Mouse (Mus musculus): ENCODE measurements at regions not wholly inside any gene's neighbourhood (a gene's known extent, or its start where the extent isn't known, plus 50 kb on each side); places are given as distances from the start of the nearest gene placed in this dataset.

GRCm38 (mm10) chr11:86881710-86882109, 74.2 kb upstream of the Dhx40 start:
- in situ Hi-C loops (cut with MboI; ENCODE audit: low sequenced_read_pairs in 2 of 2, unreplicated experiment in 2 of 2), result no loop called here
- no peak overlapping the region for H3K27ac ChIP-seq (ENCODE audit: insufficient read depth, low read depth, low read length, poor library complexity, severe bottlenecking)
- TF ChIP-seq ZC3H11A (IDR thresholded peaks at IDR 0.05; ENCODE audit: borderline replicate concordance, low read depth, low read length) (no peak), CHD2 (IDR thresholded peaks at IDR 0.05; ENCODE audit: low read depth, low read length) (no peak), HCFC1 (IDR thresholded peaks at IDR 0.05; ENCODE audit: borderline replicate concordance, insufficient read depth, low read length) (no peak), ZNF384 (IDR thresholded peaks at IDR 0.05; ENCODE audit: low read depth, low read length) (no peak), MAFK (IDR thresholded peaks at IDR 0.05; ENCODE audit: insufficient read depth, low read depth, low read length) (no peak)

DNA sequence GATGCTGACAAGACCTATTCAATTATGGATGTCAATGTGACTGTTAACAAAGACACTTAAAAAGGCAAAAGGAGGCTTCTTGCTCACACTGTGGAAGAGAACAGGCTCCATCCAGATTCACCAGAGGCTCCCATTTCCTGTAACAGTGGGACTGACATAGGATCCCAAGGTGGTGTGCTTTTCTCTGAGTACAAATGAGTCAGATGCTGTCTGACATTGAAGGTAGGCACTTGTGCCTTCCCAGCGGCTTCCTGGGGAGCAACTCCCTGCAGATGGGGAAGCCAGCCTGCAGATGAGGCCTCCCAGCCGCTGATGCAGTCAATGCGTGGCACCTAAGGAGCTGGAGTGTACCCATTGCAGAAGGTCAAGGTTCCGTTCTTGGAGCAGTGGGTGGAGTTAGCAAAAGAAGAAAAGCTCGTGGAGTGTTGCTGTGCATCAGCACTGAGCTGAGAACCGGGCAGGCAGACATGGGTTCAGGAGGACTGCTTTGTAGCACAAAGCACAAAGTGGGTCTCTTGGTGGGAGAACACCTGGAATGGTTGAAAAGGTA, 71.9 kb upstream of the Dhx40 start:
- no peak overlapping the region for H3K9ac ChIP-seq (ENCODE audit: insufficient read depth, low read depth, low read length, poor library complexity, severe bottlenecking)
- no peaks in the 10 kb centered on the region for H3K9me3 ChIP-seq (ENCODE audit: control insufficient read depth, insufficient read depth, low read depth, low read length)
- DNase-seq (ENCODE audit: low read depth, low spot score), result no peak
- no peak overlapping the region for H3K27ac ChIP-seq (ENCODE audit: insufficient read depth, low read depth, low read length, poor library complexity, severe bottlenecking)
- H3K4me3 ChIP-seq (ENCODE audit: insufficient read depth in 1 of 2, low read depth in 1 of 2, low read length in 2 of 2, poor library complexity in 1 of 2, severe bottlenecking in 1 of 2), result no peak overlapping the region
- in situ Hi-C loops (cut with MboI; ENCODE audit: low sequenced_read_pairs in 2 of 2, unreplicated experiment in 2 of 2), result no loop called here
- H3K36me3 ChIP-seq (ENCODE audit: control insufficient read depth, insufficient read depth, low read length, poor library complexity, severe bottlenecking), result no peaks in the 10 kb centered on the region
- TF ChIP-seq CHD2 (IDR thresholded peaks at IDR 0.05; ENCODE audit: low read depth, low read length) (no peak), ZC3H11A (IDR thresholded peaks at IDR 0.05; ENCODE audit: borderline replicate concordance, low read depth, low read length) (no peak), MAFK (IDR thresholded peaks at IDR 0.05; ENCODE audit: insufficient read depth, low read depth, low read length) (no peak), HCFC1 (IDR thresholded peaks at IDR 0.05; ENCODE audit: borderline replicate concordance, insufficient read depth, low read length) (no peak), ZNF384 (IDR thresholded peaks at IDR 0.05; ENCODE audit: low read depth, low read length) (no peak)
- 0 out of 4 replicates have a peak, but pooled peaks cover 0 to 3% of the 10 kb centered on the region in 2 experiments for H3K4me1 ChIP-seq (ENCODE audit: control insufficient read depth in 2 of 2, insufficient read depth in 2 of 2, low read length in 2 of 2, poor library complexity in 1 of 2)

More at GRCm38 (mm10) chr11:86881710-86882109, 74.2 kb upstream of the Dhx40 start:
- no peaks in the 10 kb centered on the region for H3K36me3 ChIP-seq (ENCODE audit: control insufficient read depth, insufficient read depth, low read length, poor library complexity, severe bottlenecking)
- H3K9me3 ChIP-seq (ENCODE audit: control insufficient read depth, insufficient read depth, low read depth, low read length), result no peaks in the 10 kb centered on the region
- DNase-seq (ENCODE audit: low read depth, low spot score), result no peak
- no peak overlapping the region for H3K9ac ChIP-seq (ENCODE audit: insufficient read depth, low read depth, low read length, poor library complexity, severe bottlenecking)
- H3K4me3 ChIP-seq (ENCODE audit: insufficient read depth in 1 of 2, low read depth in 1 of 2, low read length in 2 of 2, poor library complexity in 1 of 2, severe bottlenecking in 1 of 2), result no peak overlapping the region
- H3K4me1 ChIP-seq (ENCODE audit: control insufficient read depth in 2 of 2, insufficient read depth in 2 of 2, low read length in 2 of 2, poor library complexity in 1 of 2), result 0 out of 4 replicates have a peak, but pooled peaks cover 0 to 3% of the 10 kb centered on the region in 2 experiments

DNA sequence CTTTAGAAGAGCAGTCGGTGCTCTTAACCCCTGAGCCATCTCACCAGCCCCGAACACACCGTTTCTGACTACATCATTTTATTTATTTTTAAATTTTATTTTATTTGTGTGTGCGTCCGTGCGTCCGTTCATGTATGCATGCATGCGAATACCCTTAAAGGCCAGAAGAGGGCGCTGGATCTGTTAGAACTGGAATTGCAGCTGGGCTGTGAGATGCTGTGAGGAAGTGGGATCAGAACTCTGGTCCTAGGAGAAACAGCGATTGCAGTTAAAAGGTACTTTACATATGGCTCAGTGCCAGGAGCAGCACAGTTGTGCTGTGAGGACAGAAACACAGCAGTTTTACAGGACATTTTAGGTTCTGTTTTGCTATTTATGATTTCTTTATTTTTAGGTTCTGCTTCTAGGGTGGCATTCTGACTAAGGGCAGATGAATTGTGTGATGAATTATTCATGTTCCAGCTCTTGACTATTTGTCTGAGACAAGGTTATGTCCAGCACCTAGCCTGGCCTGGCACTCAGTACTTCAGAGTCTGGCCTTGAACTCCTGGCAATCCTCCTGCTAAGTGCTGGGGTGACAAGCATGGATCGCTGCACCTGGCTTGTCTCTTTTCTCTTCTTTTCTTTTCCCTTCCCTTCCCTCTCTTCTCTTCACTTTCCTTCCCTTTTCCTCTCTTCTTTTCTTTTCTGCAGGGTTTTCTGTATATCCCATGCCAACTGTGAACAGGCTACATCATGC, 71.0 kb upstream of the Dhx40 start:
- peak; percentile 49 for DNase-seq (ENCODE audit: low read depth, low spot score)
- in situ Hi-C loops (cut with MboI; ENCODE audit: low sequenced_read_pairs in 2 of 2, unreplicated experiment in 2 of 2), result no loop called here
- peaks cover 0 to 3% of the 10 kb centered on the region in 2 experiments; a peak in 1 of 4 replicates for H3K4me1 ChIP-seq (ENCODE audit: control insufficient read depth in 2 of 2, insufficient read depth in 2 of 2, low read length in 2 of 2, poor library complexity in 1 of 2)
- TF ChIP-seq CHD2 (IDR thresholded peaks at IDR 0.05; ENCODE audit: low read depth, low read length), result no peak
- 0 out of 2 replicates have a peak, but pooled peaks have one; percentile 12 for TF ChIP-seq ZC3H11A (IDR thresholded peaks at IDR 0.05; ENCODE audit: borderline replicate concordance, low read depth, low read length)
- no peak overlapping the region for H3K4me3 ChIP-seq (ENCODE audit: insufficient read depth in 1 of 2, low read depth in 1 of 2, low read length in 2 of 2, poor library complexity in 1 of 2, severe bottlenecking in 1 of 2)
- no peak overlapping the region for H3K27ac ChIP-seq (ENCODE audit: insufficient read depth, low read depth, low read length, poor library complexity, severe bottlenecking)
- H3K36me3 ChIP-seq (ENCODE audit: control insufficient read depth, insufficient read depth, low read length, poor library complexity, severe bottlenecking), result no peaks in the 10 kb centered on the region
- no peak overlapping the region for H3K9ac ChIP-seq (ENCODE audit: insufficient read depth, low read depth, low read length, poor library complexity, severe bottlenecking)
- H3K9me3 ChIP-seq (ENCODE audit: control insufficient read depth, insufficient read depth, low read depth, low read length), result no peaks in the 10 kb centered on the region

- Histone ChIP-seq H3K4me3 (ENCODE audit: insufficient read depth in 1 of 2, low read depth in 1 of 2, low read length in 2 of 2, poor library complexity in 1 of 2, severe bottlenecking in 1 of 2) (no peak overlapping the region), H3K9me3 (ENCODE audit: control insufficient read depth, insufficient read depth, low read depth, low read length) (no peaks in the 10 kb centered on the region), H3K4me1 (ENCODE audit: control insufficient read depth in 2 of 2, insufficient read depth in 2 of 2, low read length in 2 of 2, poor library complexity in 1 of 2) (peaks cover 0 to 14% of the 10 kb centered on the region in 2 experiments; a peak in 2 of 4 replicates), H3K36me3 (ENCODE audit: control insufficient read depth, insufficient read depth, low read length, poor library complexity, severe bottlenecking) (no peaks in the 10 kb centered on the region), H3K9ac (ENCODE audit: insufficient read depth, low read depth, low read length, poor library complexity, severe bottlenecking) (no peak overlapping the region), H3K27ac (ENCODE audit: insufficient read depth, low read depth, low read length, poor library complexity, severe bottlenecking) (no peak overlapping the region)
- no peak for DNase-seq (ENCODE audit: low read depth, low spot score)
- no peak for TF ChIP-seq HCFC1 (IDR thresholded peaks at IDR 0.05; ENCODE audit: borderline replicate concordance, insufficient read depth, low read length)
- no peak for TF ChIP-seq ZNF384 (IDR thresholded peaks at IDR 0.05; ENCODE audit: low read depth, low read length)
- no peak for TF ChIP-seq CHD2 (IDR thresholded peaks at IDR 0.05; ENCODE audit: low read depth, low read length)
- TF ChIP-seq MAFK (IDR thresholded peaks at IDR 0.05; ENCODE audit: insufficient read depth, low read depth, low read length), result no peak
- TF ChIP-seq ZC3H11A (IDR thresholded peaks at IDR 0.05; ENCODE audit: borderline replicate concordance, low read depth, low read length), result no peak
- in situ Hi-C loops (cut with MboI; ENCODE audit: low sequenced_read_pairs in 2 of 2, unreplicated experiment in 2 of 2), result no loop called here
Measured at GRCm38 (mm10) chr11:86876509-86876908, 69.0 kb upstream of the Dhx40 start.
